Mouse (Mus musculus) bone marrow, adult 2 months (tissue): ENCODE results near the gene Tead2.

Experiments used
- CTCF ChIP-seq: fragments of 200-500 bp; IDR thresholded peaks from 2 replicates; pipeline ENCODE4 v1.5.1; 2011; ENCODE audit warnings: low read length, control low read depth; ENCODE audit not compliant: control insufficient read depth, insufficient read depth
- POLR2A ChIP-seq: fragments of 200-500 bp; IDR thresholded peaks from 2 replicates; pipeline ENCODE4 v1.6.1; 2011; ENCODE audit warnings: low read depth, mild to moderate bottlenecking, control low read depth, low read length, borderline replicate concordance; ENCODE audit not compliant: control insufficient read depth

GRCm38 (mm10) chr7:45228548-45228947 lies 13.0 kb downstream of the Tead2 start:
- TF ChIP-seq CTCF (no peak), POLR2A (no peak)
